Mouse (Mus musculus) spleen, adult 2 months (tissue): ENCODE data around the gene Gm20388. TPM values are rescaled to one million over a fixed set of nuclear protein-coding genes. Genes with fewer than 3 reads are reported as not detected.

Source experiments
- DNase-seq, 2 experiments: peaks; one replicate each; pipeline versions ENCODE4 v3.0.0 to v3.0.0-alpha.2; 2012 to 2021; ENCODE audit warnings: low spot score in 2 of 2, low read depth in 1 of 2
- H3K27ac ChIP-seq: fragments of 200-500 bp; 2 replicates; pipeline ENCODE4 v1.5.1; 2012; ENCODE audit warnings: low read length, inconsistent platforms; ENCODE audit not compliant: insufficient read depth
- H3K27me3 ChIP-seq: fragments of 200-500 bp; 2 replicates; pipeline ENCODE4 v1.6.1; 2012; ENCODE audit warnings: mild to moderate bottlenecking, moderate library complexity, low read length, inconsistent platforms; ENCODE audit not compliant: control insufficient read depth, insufficient read depth
- H3K36me3 ChIP-seq: fragments of 200-500 bp; 2 replicates; pipeline ENCODE4 v1.6.1; 2012; ENCODE audit warnings: mild to moderate bottlenecking, low read length, inconsistent platforms; ENCODE audit not compliant: control insufficient read depth, insufficient read depth
- H3K4me1 ChIP-seq: fragments of 200-500 bp; 2 replicates; pipeline ENCODE4 v1.6.1; 2011; ENCODE audit warnings: inconsistent platforms; ENCODE audit not compliant: control insufficient read depth, insufficient read depth, insufficient read length
- H3K4me3 ChIP-seq: fragments of 200-500 bp; 2 replicates; pipeline ENCODE4 v1.5.1; 2011; ENCODE audit warnings: mild to moderate bottlenecking, inconsistent platforms; ENCODE audit not compliant: insufficient read depth, insufficient read length; ENCODE audit errors: extremely low read depth
- CTCF ChIP-seq: fragments of 200-500 bp; IDR thresholded peaks from 2 replicates; pipeline ENCODE4 v1.5.1; 2011; ENCODE audit warnings: mild to moderate bottlenecking, inconsistent platforms; ENCODE audit not compliant: insufficient read depth, insufficient read length, insufficient replicate concordance; ENCODE audit errors: extremely low read depth
- POLR2A ChIP-seq: fragments of 200-500 bp; IDR thresholded peaks from 2 replicates; pipeline ENCODE4 v1.6.1; 2011; ENCODE audit warnings: low read depth, low read length, inconsistent platforms
- WGBS: fragments of 180-500 bp; shearing (Covaris S2); methylation state at CpG from one replicate; pipeline ENCODE4 v1.1.7; 2018; 5-methylcytosine and 5-hydroxymethylcytosine counted together
- polyA plus RNA-seq: library from polyadenylated mRNA; depleted of rRNA; stranded (reverse); fragments of >200 nt; gene quantifications from 2 replicates; pipeline ENCODE4 v1.2.3, GENCODE M21; 2012

The Gm20388 gene
- polyA plus RNA-seq, 1 experiment, result 26.1 TPM

- no peak for DNase-seq
- TF ChIP-seq POLR2A (no peak), CTCF (no peak)
- H3K27ac ChIP-seq, result no peak overlapping the region
- H3K27me3 ChIP-seq, result no peaks in the 10 kb centered on the region
- no peaks in the 10 kb centered on the region for H3K36me3 ChIP-seq
- no peaks in the 10 kb centered on the region for H3K4me1 ChIP-seq
- no peak overlapping the region for H3K4me3 ChIP-seq
- WGBS, result 85% methylated on average over 7 of the region's 7 CpGs
Observed at GRCm38 (mm10) chr8:124083611-124084010, 4173.0 kb downstream of the Gm20388 start.

- Histone ChIP-seq H3K36me3 (no peaks in the 10 kb centered on the region), H3K4me1 (no peaks in the 10 kb centered on the region), H3K27me3 (no peaks in the 10 kb centered on the region), H3K27ac (no peak overlapping the region), H3K4me3 (no peak overlapping the region)
- TF ChIP-seq CTCF (no peak), POLR2A (no peak)
- DNase-seq, result no peak
- 17% methylated on average over 4 of the region's 4 CpGs for WGBS
Observed at GRCm38 (mm10) chr8:124085668-124086067, 4175.0 kb downstream of the Gm20388 start.

- Histone ChIP-seq H3K27me3 (no peaks in the 10 kb centered on the region), H3K4me1 (no peaks in the 10 kb centered on the region), H3K27ac (no peak overlapping the region), H3K4me3 (no peak overlapping the region), H3K36me3 (no peaks in the 10 kb centered on the region)
- TF ChIP-seq CTCF, result no peak
- no peak for TF ChIP-seq POLR2A
- DNase-seq, result no peak
- 72% methylated on average over 11 of the region's 11 CpGs for WGBS
Observed at GRCm38 (mm10) chr8:124088092-124088613, 4177.5 kb downstream of the Gm20388 start.

GRCm38 (mm10) chr8:124089016-124089415 is 4178.4 kb downstream of the Gm20388 start:
- no peak for DNase-seq
- H3K36me3 ChIP-seq, result no peaks in the 10 kb centered on the region
- no peaks in the 10 kb centered on the region for H3K27me3 ChIP-seq
- no peak overlapping the region for H3K27ac ChIP-seq
- H3K4me1 ChIP-seq, result no peaks in the 10 kb centered on the region
- TF ChIP-seq POLR2A (no peak), CTCF (no peak)
- H3K4me3 ChIP-seq, result no peak overlapping the region
- 91% methylated on average over 5 of the region's 5 CpGs for WGBS

- WGBS, result 86% methylated on average over 5 of the region's 5 CpGs
Observed at GRCm38 (mm10) chr8:124090473-124090872, 4179.8 kb downstream of the Gm20388 start.

GRCm38 (mm10) chr8:124098953-124099622 is 4188.4 kb downstream of the Gm20388 start:
- Histone ChIP-seq H3K4me3 (no peak overlapping the region), H3K27ac (no peak overlapping the region), H3K27me3 (no peaks in the 10 kb centered on the region), H3K36me3 (no peaks in the 10 kb centered on the region), H3K4me1 (no peaks in the 10 kb centered on the region)
- TF ChIP-seq CTCF (no peak), POLR2A (no peak)
- no peak for DNase-seq
- 41% methylated on average over 11 of the region's 11 CpGs for WGBS

More at GRCm38 (mm10) chr8:124090473-124090872, 4179.8 kb downstream of the Gm20388 start:
- DNase-seq, result no peak
- Histone ChIP-seq H3K27ac (no peak overlapping the region), H3K4me1 (no peaks in the 10 kb centered on the region), H3K4me3 (no peak overlapping the region), H3K36me3 (no peaks in the 10 kb centered on the region), H3K27me3 (no peaks in the 10 kb centered on the region)
- TF ChIP-seq CTCF (no peak), POLR2A (no peak)

DNA sequence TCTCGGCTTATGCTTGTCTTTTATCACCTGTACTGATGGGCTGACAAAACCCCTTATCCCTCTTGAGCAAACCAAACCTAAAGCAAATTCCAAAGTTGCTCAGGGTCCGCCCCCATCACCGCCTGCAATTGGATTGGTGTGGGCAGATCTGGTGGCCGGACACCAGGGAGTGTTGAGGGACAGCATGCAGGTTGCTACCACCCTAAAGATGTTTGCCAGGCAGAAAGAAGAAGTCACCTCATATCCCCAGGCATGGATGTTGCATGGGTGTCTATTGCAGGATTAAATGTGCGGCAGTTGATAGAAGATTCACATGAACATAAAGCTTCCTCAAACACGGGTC is 4189.0 kb downstream of the Gm20388 start:
- WGBS, result 81% methylated on average over 6 of the region's 6 CpGs
- Histone ChIP-seq H3K27me3 (no peaks in the 10 kb centered on the region), H3K36me3 (no peaks in the 10 kb centered on the region)

More for the DNA sequence above, 4189.0 kb downstream of the Gm20388 start:
- no peak for TF ChIP-seq POLR2A
- Histone ChIP-seq H3K4me3 (no peak overlapping the region), H3K27ac (no peak overlapping the region), H3K4me1 (no peaks in the 10 kb centered on the region)
- DNase-seq, result no peak
